Mouse (Mus musculus): ENCODE results near the gene Nptxr.

Nptxr gene

GRCm38 (mm10) chr15:79752742-79753419 is 51.7 kb downstream of the Nptxr start:
- DNase-seq (ENCODE audit: low spot score): peak; percentile 58

DNA sequence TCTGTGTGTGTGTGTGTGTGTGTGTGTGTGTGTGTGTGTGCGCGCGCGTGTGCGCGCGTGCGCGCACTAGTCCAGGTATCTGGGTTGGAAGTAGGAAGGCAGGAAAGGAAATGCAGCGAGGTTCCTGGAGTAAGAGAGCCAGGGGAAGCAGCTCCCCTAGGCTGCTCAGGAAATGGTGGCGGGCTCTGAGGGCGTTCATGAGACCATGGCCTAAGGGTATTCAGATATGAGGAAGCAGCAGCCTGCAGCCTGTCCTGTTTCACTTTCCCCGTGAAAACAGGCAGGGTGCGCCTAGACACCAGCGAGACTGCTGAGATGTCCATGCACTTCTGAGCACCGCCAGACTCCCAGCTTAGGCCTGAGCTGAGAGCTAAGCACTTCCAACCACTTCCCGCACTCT is 52.8 kb downstream of the Nptxr start:
- no peak for DNase-seq (ENCODE audit: low spot score)

GRCm38 (mm10) chr15:79750266-79750665 is 54.3 kb downstream of the Nptxr start:
- no peak for DNase-seq (ENCODE audit: low spot score)

- DNase-seq (ENCODE audit: low spot score): no peak
Observed at GRCm38 (mm10) chr15:79749162-79749561, 55.4 kb downstream of the Nptxr start.

GRCm38 (mm10) chr15:79747998-79748397 is 56.6 kb downstream of the Nptxr start:
- no peak for DNase-seq (ENCODE audit: low spot score)

- no peak for DNase-seq (ENCODE audit: low spot score)
Observed at GRCm38 (mm10) chr15:79745883-79746282, 58.7 kb downstream of the Nptxr start.

DNA sequence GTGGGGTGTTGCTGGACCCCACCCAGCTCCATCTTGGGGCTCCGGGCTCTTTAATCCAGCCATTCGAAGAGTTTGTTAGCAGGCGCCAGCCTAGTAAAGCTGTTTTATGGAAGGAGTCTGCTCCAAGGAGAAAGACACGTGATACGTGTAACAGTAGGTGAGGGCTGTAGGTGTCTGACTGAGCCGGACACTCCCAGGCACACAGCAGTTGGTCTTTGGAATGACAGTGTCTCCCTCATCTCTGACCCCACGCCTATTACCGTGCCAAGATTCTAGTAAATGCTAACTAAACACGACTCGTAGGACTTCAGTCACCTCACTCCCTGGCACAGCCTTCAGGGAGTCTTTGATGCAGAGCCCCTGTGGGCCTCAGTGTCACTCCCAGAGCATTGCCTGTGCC is 59.3 kb downstream of the Nptxr start:
- no peak for DNase-seq (ENCODE audit: low spot score)

- peak; percentile 41 for DNase-seq (ENCODE audit: low spot score)
Observed at GRCm38 (mm10) chr15:79744742-79745141, 59.8 kb downstream of the Nptxr start.

GRCm38 (mm10) chr15:79744001-79744400 is 60.6 kb downstream of the Nptxr start:
- peak; percentile 73 for DNase-seq (ENCODE audit: low spot score)

GRCm38 (mm10) chr15:79742706-79743023 is 61.9 kb downstream of the Nptxr start:
- DNase-seq (ENCODE audit: low spot score): no peak

DNA sequence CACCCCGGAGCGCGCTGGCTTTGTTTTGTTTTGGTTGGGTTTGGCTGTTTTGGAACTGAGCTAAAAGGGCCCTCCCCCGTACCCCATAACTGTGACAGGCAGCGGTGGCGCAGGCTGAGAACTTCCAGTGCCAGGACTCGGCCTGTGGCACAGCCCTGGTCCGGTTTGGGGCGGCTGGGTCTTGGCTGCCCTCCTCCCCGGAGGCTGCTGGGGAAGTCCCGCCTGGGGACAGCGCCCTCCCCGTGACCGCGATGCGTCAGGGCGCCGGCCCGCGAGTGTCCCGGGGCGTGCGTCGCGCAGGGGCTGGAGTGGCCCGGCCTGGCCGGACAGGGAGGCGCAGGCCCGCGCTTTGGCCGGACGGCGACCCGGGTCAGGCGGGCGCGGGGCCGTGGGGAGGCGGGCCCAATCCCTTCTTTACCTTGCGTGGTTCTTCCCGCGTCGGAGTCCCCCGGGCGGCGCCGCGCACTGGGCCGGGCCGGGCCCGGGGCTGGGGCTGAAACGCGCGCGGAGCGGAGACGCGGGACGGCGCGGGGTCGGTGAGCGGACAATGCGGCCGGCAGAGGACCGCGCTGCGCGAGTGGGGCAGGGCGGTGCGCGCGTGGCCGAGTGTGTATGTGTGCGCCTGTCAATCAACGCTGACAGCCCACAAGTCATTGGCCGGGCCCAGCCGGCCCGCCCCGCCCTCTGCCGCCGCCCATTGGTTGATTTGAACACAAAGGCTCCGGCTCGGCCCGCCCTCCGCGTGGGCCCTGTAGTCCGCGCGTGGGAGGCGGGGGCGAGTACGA is 62.5 kb downstream of the Nptxr start, which contains the start of gene Sun2:
Sun2 (minus strand) TSS at position 616 of the 785 bp plus-strand sequence.
- peak; percentile 93 for DNase-seq (ENCODE audit: low spot score)

DNA sequence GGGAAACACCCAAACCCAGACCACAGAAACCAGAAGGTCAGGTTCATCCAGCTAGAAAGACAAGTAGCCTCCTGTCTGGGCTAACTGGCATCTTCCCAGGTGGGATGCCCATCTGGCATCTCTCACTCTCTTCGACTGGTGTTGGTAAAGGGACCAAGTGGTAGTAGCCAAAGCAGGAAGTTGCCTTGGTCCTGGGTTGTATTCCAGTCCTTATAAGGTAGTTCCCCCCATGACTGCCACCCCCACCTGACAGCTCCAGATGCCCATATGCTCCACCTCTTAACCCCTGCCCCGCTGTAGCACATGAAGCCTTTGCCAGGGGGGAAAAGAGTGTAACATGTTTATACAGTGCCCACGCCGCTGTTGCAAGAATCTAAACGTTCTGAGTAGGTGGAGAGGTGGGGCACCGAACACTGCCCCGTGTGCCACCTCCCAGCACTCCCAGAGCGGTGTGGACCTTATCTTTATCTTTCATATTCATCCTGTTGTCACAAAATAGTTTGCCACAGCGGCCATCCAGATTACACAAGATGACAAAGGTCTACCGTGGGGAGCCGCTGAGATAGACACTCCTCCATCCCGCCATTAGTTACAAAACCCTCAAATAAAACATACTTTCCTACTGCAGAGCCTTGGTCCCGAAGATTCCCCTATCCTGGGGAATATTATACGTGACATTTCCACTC is 63.2 kb downstream of the Nptxr start:
- DNase-seq (ENCODE audit: low spot score): no peak

- no peak for DNase-seq (ENCODE audit: low spot score)
Observed at GRCm38 (mm10) chr15:79740739-79741138, 63.8 kb downstream of the Nptxr start.

All from testis, postnatal 14 days (tissue).